Mouse (Mus musculus) megakaryocyte, embryonic 14.5 days (primary cell): ENCODE measurements at regions not wholly inside any gene's neighbourhood (a gene's known extent, or its start where the extent isn't known, plus 50 kb on each side); places are given as distances from the start of the nearest gene placed in this dataset.

Source experiments
- FLI1 ChIP-seq: IDR thresholded peaks from 2 replicates; pipeline ENCODE4 v1.6.1; 2012; ENCODE audit warnings: low read length, inconsistent platforms, mixed read lengths
- GATA1 ChIP-seq: IDR thresholded peaks from 3 replicates; pipeline ENCODE4 v1.6.1; 2012; ENCODE audit warnings: mixed read lengths, low read length, inconsistent platforms, borderline replicate concordance

DNA sequence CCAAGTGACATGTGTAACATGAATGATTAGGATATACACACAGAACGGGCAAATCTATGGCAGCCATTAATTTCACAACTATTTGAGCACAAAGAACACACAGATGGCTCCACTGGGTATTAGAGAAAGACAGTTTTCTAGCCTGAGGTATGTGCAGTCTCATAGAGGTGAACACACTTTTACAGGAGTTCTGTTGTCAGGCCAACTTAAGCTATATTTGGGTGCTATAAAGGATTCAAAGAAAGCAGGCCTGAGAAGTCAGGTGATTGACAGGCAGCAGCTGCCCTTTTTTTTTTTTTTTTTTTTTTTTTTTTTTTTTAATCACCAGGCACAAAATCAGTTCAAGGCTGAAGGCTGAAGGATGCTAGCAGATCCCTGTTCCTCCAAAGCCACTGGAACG, 153.0 kb downstream of the Gm11361 start:
- no peak for TF ChIP-seq GATA1
- TF ChIP-seq FLI1 = no peak
